Mouse (Mus musculus) urinary bladder, postnatal 14 days (tissue): Measurements from ENCODE around the gene Bcl11a.
A peak's percentile ranks its signal among the peaks of the same experiment; 100 is the strongest.

Source experiments
- DNase-seq: peaks from one replicate; pipeline ENCODE4 v3.0.0; 2021; ENCODE audit warnings: low spot score

Bcl11a gene

DNA sequence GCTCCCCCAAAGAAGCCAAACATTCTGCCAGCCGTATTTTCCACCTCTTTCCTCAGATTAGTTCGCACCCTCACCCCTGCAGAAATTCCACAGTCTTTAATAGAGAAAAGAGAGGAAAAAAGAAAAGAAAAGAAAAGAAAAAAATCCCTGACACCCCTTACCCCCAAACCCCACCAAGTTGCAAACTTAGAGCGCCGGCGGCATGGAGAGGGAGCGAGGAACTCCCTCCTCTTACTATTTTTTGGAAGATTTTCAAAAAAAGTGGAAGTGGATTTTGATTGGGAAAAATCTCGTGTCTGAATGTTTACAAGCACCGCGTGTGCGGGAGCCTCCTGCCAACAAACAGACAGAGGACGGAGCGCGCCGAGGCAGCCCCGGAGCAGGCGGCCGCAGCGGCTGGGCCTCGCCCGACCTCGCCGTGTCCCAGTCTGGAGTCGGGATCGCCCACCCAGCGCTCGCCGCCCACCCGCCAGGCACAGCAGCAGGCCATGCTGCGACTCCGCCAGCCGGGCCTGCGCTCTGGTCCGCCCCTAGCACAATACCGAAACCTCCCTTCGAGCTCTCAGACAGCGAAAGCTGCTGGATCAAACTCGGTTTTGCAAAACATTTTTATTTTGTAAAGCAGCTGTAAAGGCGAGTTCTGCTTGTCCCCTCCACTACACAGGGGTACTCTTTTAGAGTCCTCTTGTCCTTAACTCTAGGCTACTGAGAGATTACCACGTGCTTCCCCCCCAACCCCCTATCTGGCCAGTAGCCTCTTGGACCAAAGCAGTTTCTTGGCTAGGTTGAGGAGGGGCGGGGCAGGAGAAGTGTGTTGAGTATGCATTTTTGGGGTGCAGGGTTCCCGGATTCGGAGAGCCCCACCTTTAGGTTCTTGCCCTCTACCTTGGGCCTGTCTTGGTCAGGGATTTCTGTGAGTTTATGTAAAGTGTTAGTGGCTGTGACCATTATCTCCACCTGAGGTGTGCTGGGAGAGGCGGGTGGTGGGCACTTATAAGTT, 1.8 kb downstream of the Bcl11a start:
- peak; percentile 27 for DNase-seq

DNA sequence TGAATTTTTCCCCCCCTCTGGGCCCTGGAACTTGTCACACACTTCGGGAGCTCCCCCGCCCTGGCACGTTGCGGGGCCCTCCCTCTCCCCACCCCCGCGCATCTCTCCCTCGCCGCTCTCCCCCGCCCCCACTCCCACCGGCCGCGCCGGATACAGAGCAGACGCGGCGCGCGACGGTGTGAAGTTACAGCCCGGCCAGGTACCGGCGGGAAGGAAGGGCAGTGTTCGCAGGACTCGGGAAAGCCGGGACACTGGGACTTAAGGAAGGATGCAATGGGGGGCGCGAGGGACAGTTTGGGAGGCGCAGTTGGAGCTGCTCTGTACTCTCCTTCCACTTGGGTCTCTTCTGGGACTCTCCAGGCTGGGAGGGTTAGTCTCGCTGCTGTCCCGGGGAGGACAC, 2.7 kb downstream of the Bcl11a start:
- DNase-seq: no peak

DNA sequence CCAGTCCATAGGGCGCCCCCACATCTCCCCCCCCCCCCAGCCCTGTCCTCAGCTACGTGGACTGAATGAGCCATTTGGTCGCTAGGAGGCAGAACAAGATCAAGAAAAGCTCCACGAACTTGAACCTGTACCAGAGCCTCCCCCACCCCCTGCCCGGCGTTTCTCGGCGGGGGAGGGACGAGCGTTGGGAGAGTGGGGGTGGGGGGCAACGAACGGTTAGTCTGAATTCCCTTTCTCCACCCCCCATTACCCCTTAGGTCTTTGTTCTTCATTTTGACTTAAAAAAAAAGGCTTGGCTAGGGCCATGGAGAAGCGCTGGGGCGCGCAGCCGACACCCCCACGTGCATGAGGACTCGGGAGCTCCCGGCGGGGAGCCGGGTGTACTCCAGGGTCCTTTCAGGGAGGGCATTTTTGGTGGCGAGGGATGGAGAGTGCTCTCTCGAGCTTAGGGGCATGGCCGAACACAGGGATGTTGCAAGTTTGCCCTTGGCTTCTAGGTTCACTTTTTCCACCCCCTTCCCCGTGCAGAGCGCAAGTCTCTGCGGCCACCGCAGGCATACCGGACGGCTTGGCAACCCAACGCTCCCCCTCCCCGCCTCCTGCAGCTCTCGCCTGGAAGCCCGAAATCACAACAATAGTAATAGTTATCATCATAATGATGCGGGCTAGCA, 3.3 kb downstream of the Bcl11a start:
- peak; percentile 47 for DNase-seq

DNA sequence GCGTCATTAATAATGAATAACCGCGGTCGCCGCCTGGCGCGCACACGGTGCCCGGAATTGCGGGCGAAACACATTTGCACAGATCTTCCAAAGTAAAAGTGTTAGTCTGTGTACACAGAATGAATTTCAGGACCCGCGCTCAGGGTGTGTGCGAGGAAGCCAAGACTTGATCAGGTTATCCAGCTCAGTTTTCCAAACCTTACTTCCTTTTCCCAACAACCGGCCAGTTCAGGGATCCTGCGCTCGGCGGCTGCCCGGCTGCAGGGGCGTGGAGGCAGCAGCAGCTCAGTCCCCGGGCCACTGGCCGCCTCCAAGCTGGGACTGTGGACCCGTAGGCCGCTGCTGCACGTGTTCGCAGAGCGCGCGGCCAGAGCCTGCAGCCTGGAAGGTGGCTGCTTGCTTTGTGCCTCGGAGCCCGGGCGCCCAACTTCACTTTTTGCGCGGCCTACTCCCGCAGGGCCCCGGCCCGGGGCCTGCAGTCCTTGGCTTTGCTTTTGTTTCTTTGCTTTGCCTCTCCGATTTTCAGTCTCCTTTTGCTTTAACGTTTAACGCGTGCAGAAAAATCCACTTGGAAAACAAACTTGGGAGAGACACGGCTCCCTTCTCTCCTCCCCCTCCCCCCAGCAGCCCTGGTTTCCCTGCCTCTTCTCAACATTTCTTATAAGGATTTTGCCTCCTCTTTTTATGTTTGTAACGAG, 4.0 kb downstream of the Bcl11a start:
- DNase-seq: peak; percentile 31

DNA sequence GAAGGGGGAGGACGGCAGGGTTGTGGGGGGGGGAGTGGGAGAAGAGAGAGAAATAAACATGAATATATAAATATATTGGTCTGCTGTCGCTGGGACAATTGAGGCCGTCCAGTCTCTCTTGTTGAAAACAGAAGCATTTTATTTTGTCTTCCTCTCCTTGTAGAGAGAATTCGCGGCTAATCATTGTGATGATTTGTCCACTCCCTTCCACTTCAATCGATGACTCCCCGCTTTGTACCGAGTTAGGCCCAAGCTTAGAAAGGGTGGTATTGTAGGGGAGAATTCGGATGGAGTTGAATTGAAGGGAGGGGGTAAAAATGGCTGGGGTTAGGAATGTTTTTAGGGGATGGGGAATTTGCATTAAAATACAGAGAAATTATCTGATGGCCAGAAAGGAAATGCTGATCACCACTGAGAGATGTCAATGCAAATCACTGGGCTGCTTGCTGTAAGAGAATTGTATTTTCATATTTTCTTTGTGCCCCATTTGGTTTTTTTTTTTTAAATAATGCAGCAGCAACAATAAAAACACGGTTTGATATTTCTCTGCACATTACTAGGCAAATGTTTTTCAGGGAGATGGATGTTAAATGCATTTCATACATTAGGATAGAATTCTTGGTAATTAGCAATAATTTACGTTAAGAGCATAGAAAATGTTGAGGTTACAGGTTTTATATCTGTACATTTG, 4.7 kb downstream of the Bcl11a start:
- DNase-seq: no peak

DNA sequence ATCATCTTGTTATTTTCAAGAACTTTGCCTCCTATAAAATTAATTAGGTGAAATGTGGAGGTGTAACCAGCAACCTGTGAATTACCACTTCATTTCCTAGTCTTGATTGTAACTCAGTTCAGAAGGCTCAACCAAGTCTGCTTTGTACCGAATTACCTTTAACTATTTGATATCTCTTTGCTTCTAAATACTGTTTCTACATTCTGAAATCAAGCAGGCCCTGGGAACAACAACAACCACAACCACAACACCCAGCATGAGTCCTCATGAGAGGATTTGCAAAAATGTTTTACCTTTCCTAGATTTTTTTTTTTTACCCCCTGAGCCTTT, 5.2 kb downstream of the Bcl11a start:
- DNase-seq: no peak

DNA sequence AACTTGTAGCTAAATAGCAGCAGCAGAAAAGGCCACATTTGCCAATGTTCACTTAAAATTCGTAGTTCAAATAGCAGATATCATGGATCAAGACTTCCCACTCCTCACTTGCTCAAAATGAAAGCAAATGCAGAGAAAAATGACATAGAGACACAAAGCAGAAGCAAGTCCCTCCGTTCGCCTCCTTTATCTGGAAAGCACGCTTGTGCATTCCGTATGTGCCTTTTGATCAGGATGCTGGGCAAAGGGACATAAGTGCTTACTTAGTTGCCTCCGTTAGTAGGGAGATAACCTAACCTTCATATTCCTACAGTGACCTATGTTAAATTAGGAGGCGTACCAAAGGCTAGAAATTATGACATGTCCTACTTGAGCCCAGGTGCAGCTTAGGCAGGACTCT, 5.6 kb downstream of the Bcl11a start:
- no peak for DNase-seq

DNA sequence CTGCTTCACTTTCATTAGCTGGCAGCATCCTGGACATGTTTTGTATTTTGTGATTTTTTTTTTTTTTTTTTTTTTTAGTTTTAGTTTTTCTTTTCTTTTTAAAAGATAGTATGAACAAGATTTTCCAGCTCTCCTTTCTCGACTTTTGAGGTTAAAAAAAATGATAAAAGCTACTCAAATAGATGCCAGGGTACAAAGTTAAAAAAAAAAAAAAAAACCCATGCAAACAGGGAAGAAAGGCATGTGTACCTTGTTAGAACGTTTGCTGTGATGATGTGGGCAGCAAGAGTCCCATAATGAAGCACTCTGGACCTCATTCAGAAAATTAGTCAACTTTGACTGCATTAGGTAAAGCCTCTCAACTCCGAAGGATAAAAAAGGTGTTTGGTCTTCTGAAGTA, 6.2 kb downstream of the Bcl11a start:
- no peak for DNase-seq

DNA sequence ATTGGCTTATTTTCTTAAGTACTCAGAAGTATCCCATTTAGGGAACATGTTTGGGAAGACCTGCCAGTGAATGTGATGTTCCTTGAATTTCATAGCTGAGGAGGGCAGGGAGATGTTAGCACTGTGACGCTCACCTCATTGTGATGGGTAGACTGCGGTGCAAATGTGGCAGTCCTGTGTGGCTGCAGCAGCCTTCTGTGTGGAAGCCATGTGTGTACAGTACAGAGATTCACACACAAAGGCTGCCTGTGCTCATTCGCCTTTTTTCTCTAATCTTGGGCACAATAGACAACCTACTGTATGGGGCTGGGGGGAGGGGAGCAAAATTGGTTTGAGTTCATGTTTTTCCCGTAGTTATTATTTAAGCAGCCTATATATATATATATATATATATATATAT, 6.7 kb downstream of the Bcl11a start:
- no peak for DNase-seq

DNA sequence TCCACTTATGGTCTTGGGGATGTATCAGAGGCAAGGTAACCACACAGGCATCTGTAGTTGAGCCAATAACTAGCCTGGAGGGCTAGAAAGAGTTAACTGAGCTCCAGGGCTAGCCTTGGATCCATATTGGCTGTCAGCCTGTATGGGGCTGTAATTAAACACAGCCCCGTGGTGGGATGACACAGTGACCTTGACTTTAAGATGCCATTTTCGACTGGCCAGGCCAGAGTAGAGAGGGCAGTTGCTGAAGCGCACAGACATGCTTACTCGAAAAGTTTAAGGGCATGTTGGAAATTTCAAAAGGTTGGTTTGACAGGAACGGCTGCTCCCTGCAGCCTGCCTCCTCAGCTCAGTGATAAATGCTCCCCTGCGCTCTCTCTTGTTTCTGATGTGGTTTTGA, 8.1 kb downstream of the Bcl11a start:
- DNase-seq: no peak

DNA sequence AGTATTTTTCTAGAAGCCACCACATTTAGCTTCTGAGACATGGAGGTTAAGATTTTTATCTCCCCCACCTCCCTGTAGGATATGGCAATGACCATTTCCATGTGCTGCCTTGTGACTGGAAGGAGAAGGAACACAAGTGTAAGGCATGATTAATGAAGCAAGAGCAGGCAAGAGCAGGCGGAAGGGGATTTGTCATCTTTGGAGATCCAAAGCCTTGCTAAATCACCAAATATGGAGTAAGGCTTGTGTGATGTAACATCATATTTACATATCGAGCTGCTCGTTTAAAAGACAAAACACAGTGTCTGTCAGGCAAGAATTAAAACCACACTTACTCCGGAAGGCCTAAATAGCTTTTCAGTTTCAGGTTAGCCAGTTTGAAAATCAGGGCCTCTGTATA, 9.2 kb downstream of the Bcl11a start:
- no peak for DNase-seq

DNA sequence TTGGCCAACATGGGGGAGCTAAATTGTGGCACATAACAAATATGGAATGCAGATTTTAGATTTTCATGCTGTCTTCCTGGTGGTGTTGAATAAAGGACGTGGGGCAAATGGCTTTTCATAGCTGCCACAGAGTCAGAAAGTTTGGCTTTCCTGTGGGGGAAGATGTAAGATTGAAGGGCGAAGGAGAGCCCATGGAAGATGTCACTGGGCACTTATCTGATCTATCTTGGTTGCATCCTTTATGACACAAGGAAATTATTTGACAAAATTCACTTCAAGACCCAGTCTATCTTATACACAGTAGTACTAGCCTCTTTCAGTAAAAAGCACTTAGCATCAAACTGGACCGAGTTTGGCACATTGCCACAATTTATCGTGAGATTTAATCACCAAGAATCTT, 12.6 kb downstream of the Bcl11a start:
- DNase-seq: no peak

DNA sequence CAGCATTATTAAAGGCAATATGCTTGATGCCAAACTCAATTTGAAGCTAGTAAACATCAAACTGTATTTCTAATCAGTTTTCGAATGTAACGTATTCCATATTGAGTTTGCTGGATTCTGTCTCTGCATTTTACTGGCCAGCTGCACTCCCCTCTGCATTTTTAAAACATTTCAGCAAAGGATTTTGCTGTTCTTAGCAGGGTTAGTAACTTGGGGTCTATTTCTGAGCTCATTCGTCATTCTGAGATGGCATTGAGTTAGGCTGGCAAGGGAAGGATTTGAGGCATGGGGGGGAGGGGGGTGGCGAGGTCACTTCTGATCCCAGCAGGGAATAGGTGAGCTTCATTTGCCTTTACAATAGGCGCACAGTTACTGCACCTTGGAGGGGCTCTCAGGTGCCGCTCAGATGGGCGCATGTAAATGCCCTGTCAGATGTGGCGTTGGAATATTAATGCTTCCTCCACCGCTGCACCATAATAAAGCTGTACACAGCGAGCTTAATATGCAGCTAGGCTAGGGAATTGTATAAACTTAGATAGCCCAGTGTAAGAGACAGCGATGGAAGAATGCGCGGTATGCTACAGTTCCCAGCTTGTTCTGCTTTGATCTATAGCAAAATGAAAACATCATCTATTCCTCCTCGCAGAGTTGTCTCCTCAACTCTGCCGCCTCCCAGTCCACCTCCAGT, 13.7 kb downstream of the Bcl11a start:
- no peak for DNase-seq

DNA sequence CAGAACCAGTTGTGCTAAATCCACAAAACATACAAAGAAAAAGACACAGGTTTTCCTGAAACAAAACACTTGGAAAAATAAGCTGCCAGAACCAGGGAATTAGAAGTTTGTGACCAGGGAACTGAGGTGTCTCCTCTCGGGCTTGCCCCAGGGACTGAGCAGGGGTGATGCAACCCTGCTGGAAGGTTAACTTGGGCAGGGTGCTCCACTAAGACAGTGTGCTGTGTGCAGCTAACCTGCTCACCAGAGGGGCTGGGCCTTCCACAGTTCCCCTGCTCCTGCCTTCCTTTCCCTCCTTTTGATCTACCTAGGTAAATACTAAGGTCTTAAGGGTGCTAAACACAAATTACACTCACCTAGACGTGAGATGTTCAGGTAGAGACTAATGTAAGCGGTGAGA, 14.8 kb downstream of the Bcl11a start:
- DNase-seq: no peak

DNA sequence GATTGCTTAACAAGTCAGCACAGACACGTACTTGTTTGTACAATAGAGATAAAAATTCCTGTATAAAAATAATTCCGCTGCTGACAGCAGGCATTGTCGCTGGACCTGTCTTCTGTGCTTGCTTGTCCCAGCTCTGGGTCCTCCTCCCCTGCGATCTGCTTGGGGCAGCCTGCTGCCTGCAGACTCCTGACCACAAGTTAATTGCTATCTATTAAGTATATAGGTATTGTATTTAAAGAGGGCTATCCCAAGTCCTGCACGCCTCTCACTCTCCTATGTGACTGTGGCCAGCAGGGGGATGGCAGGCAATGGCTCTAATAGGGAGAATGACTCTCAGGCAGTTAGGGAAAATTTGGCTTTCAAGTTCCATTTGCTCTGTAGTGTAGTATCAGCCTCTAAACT, 16.2 kb downstream of the Bcl11a start:
- DNase-seq: no peak

DNA sequence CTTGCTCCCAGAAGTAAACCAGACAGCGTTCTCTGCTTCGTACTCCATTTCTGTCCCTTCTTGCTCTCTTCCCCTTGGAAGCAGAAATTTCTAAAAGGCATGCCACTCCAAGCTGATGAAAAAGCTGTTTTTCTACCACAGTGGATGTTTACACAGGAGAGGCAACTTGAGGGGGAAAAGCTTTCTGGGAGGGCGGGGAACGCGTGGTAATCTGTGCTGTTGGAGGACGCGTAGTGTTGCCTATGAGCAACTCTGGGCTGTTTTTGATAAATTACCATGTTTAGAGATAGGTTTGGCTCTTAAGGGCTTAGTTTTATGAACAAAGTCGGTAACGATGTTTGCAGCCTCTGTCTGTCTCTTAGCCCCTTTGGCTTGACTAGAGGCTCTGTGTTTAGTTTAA, 17.4 kb downstream of the Bcl11a start:
- no peak for DNase-seq

DNA sequence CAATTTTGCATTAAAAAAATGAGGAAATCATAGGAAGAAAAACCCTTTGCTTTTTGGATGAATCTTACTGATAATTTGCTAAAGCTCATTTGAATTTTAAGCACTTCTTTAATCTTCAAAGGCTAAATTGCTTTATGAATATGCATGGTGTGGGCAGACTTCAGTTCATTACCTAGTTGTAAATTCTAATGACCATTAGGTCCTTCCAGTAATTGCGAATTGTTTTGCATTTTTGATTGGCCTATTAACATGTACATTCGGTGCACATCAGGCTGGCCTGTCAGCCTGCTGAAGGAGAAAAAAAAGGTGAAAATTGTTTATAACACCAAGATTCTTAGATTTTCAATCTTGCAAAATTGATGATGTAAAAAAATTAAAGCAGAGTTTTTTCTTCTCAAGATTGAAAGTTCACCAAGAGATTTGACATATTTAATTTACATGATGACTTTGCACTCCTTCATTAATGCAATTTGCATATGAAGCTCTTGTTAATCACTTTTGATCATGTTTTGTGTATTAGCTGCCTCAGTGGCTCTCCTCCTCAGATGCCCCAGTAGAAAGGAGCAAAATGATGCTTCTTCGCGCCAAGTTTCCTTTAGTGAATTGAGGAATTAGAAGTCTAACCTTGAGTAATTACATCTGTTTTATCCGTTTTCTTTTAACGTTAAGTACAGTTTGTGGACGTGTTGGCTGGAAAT, 17.9 kb downstream of the Bcl11a start:
- no peak for DNase-seq

DNA sequence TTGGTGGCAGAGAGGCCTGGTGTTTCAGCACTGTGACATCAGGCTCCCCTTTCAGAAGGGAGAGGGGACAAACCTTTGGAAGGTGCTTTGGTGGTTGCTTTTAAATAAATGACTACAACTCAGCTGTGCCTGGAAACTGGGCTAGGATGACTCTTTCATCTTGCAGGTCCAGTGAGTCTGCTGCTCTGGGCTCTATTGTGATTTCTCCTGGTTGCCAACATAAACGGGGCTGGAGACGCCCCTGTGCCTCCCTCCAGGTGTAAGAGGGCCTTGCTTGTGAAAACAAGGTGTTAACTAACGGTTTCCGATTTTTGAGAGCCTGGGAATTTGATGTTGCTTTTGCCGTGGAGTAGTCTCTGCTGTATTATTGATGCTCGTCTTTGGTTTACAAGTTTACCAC, 18.6 kb downstream of the Bcl11a start:
- DNase-seq: no peak

DNA sequence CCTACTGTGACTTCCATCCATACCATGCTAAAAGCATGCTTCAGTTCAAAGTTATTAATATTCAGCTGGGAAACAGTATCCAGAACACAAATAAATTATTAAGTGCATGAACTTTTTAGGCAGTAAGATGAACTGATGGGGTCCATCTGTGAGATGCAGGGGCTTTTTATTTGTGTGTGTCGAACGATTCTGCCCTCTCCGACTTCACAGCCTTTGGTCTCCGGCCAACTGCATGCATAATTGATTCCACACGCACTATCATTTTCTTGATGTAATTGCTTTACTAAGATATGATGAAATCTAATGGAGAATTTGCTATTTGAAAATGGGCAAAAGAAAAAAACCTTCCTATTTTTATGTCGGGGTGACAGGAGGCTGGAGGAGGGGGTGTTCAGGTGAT, 19.2 kb downstream of the Bcl11a start:
- DNase-seq: no peak

DNA sequence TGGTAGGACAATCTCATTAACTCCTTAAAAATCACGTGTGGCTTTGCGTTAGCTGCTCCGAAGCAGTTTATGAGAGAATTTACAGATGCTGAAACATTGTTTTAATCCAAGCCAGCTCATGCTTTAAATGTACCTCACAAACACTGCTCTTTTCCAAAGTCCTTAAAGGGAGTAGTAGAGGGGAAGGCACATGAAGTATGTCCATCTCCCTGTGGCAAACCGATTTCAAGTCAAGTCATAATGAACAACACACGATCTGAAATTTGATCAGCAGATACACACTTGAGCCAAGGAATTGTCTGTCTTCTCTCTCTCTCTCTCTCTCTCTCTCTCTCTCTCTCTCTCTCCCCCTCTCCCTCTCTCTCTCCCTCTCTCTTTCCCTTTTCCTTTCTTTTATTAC, 20.2 kb downstream of the Bcl11a start:
- DNase-seq: no peak

DNA sequence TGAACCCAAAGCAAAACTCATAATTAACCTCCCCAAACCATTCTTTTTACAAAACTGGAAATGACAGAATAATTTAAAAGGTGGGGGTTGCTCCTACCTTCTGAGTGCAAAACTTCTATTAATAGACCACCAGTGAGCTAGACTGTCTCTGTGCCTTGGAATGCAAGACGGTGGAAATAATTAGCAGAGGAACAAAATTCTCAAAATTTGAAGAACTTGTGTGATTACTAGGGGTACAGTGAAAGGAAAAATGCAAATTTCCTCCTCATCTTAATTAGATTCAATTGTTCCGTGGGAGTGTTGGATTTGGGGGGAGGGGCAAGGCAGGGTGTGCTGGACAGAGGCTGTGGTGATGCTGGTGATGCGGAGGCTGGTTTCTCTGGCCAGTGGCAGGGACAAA, 20.8 kb downstream of the Bcl11a start:
- DNase-seq: no peak
